Mouse (Mus musculus) lung, embryonic 14.5 days (tissue): ENCODE measurements around the gene Cyp2c23. TPM values are rescaled to one million over a fixed set of nuclear protein-coding genes. Genes with fewer than 3 reads are reported as not detected.

Experiments
- ATAC-seq: fragments of 200-750 bp; cut with Nextera tagmentation; 2 replicates; pipeline ENCODE4 v1.8.0; 2017; ENCODE audit warnings: mild to moderate bottlenecking, moderate TSS enrichment, moderate library complexity; ENCODE audit not compliant: insufficient read depth
- DNase-seq: peaks from one replicate; pipeline ENCODE4 v3.0.0-alpha.2; 2015
- H3K27ac ChIP-seq: fragments of 300-500 bp; sonication (generic); 2 replicates; pipeline ENCODE4 v1.5.1; 2014; ENCODE audit warnings: low read depth, mild to moderate bottlenecking, moderate library complexity
- H3K27me3 ChIP-seq: fragments of 300-500 bp; sonication (generic); 2 replicates; pipeline ENCODE4 v1.6.1; 2014; ENCODE audit warnings: low read length, control low read depth; ENCODE audit not compliant: insufficient read depth
- H3K36me3 ChIP-seq: fragments of 300-500 bp; sonication (generic); 2 replicates; pipeline ENCODE4 v1.6.1; 2014; ENCODE audit warnings: control low read depth; ENCODE audit not compliant: insufficient read depth
- H3K4me1 ChIP-seq: fragments of 300-500 bp; sonication (generic); 2 replicates; pipeline ENCODE4 v1.6.1; 2014; ENCODE audit warnings: antibody characterized with exemption, control low read depth; ENCODE audit not compliant: insufficient read depth
- H3K4me2 ChIP-seq: fragments of 300-500 bp; sonication (generic); 2 replicates; pipeline ENCODE4 v1.6.1; 2014; ENCODE audit warnings: mild to moderate bottlenecking
- H3K4me3 ChIP-seq: fragments of 300-500 bp; sonication (generic); 2 replicates; pipeline ENCODE4 v1.5.1; 2014; ENCODE audit warnings: low read depth, low read length
- H3K9ac ChIP-seq: fragments of 300-500 bp; sonication (generic); 2 replicates; pipeline ENCODE4 v1.6.1; 2014
- H3K9me3 ChIP-seq: fragments of 300-500 bp; sonication (generic); 2 replicates; pipeline ENCODE4 v1.6.1; 2016; ENCODE audit warnings: low read depth, low read length, control low read depth
- CTCF ChIP-seq: IDR thresholded peaks from 2 replicates; pipeline ENCODE4 v1.5.1; 2016; ENCODE audit warnings: antibody characterized with exemption, low read depth
- WGBS: fragments of 180-500 bp; shearing (Covaris S2); extraction: QIAGEN DNeasy Blood & Tissue Kit; methylation state at CpG from one replicate; pipeline ENCODE4 v1.1.7; 2014; 5-methylcytosine and 5-hydroxymethylcytosine counted together
- polyA plus RNA-seq: library from polyadenylated mRNA; unstranded; fragments of >200 nt; fragmentation: Nextera tagmentation; extraction: Ambion mirVana; gene quantifications from 2 replicates; pipeline ENCODE4 v1.2.1, GENCODE M21; 2014

Cyp2c23 gene
- polyA plus RNA-seq, 1 experiment from 2014 or later: 0.42 TPM

- Histone ChIP-seq H3K36me3 (peaks cover 20% of the 10 kb centered on the region; the same call in 1 of the 2 replicates), H3K4me1 (no peaks in the 10 kb centered on the region; the same call in 1 of the 2 replicates), H3K4me3 (peak overlapping the region; percentile 75), H3K9ac (peak overlapping the region; percentile 74; the same call in 1 of the 2 replicates), H3K27me3 (no peaks in the 10 kb centered on the region), H3K4me2 (peak overlapping the region; percentile 90), H3K27ac (no peak overlapping the region), H3K9me3 (no peaks in the 10 kb centered on the region)
- WGBS: 69% methylated on average over 4 of the region's 4 CpGs
- TF ChIP-seq CTCF: no peak
- ATAC-seq: no peak
- DNase-seq: no peak
These were observed 39.2 kb upstream of the Cyp2c23 start for GRCm38 (mm10) chr19:44068232-44068631.

DNA sequence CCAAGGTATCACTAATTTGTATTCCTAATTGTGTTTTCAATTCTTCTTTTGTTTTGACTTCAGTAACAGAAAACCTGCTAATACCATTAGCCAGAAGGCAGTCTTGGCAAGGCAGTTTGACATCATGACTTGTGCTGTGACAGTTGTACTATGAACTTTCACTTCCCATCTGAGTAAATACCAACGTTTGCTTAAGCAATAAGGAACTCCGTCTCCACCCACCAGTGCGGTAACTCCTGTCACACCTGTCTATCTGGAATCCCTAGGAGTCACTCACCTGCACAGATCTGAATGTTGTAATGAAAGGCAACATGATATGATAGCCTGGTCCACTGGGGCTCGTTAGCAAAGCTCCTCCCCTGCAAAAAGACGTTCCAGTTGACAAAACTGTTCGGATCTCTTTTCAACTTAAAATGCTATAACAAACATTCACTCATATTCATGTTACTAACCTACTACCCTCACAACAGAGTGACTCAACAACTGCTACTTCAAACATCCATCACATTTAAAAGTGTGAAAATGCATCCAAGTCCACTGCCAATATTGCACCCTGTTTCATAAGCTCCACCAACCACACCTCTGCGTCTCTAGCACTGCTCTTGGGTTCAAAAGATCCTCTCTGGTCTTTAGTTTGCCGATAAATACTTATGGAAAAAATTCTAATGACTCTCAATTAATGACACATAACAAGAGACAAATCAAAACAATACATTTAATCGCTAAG, 38.5 kb upstream of the Cyp2c23 start:
- H3K9me3 ChIP-seq: no peaks in the 10 kb centered on the region
- no peaks in the 10 kb centered on the region; the same call in 1 of the 2 replicates for H3K4me1 ChIP-seq
- H3K36me3 ChIP-seq: peaks cover 25% of the 10 kb centered on the region; the same call in 1 of the 2 replicates
- no peaks in the 10 kb centered on the region for H3K27me3 ChIP-seq
- ATAC-seq: no peak
- no peak overlapping the region for H3K9ac ChIP-seq
- no peak for TF ChIP-seq CTCF
- no peak for DNase-seq
- peak overlapping the region; percentile 90; the same call in 1 of the 2 replicates for H3K4me2 ChIP-seq
- H3K4me3 ChIP-seq: no peak overlapping the region
- 68% methylated on average over 9 of the region's 9 CpGs for WGBS
- no peak overlapping the region for H3K27ac ChIP-seq

GRCm38 (mm10) chr19:44064734-44065133, 35.7 kb upstream of the Cyp2c23 start:
- Histone ChIP-seq H3K9me3 (no peaks in the 10 kb centered on the region), H3K27me3 (no peaks in the 10 kb centered on the region), H3K4me3 (no peak overlapping the region), H3K9ac (no peak overlapping the region), H3K36me3 (peaks cover 48% of the 10 kb centered on the region), H3K4me2 (no peak overlapping the region), H3K4me1 (no peaks in the 10 kb centered on the region; the same call in 1 of the 2 replicates), H3K27ac (no peak overlapping the region)
- ATAC-seq (no peak), DNase-seq (no peak)
- no peak for TF ChIP-seq CTCF
- WGBS: 78% methylated on average over 2 of the region's 2 CpGs

DNA sequence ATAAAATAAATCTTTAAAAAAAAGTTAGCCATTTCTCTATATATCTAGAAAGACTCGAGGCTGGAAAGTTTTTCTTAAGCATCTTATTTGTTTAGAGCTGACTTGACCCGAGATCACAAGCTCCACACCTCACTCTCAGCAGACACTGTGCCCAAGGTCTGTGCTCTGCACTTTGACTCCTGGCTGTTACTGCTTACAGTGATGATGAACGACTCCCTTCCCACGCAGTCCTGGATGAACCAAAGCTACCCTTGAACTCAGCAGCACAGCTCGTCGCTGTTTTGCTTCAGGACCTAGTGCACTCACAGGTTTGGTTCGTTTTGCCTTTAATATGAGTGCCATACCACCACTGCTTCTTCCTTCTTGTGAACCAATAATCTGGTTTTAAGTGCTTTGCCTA, 34.8 kb upstream of the Cyp2c23 start:
- Histone ChIP-seq H3K4me2 (no peak overlapping the region), H3K4me1 (no peaks in the 10 kb centered on the region; the same call in 1 of the 2 replicates), H3K27ac (no peak overlapping the region), H3K9ac (no peak overlapping the region), H3K4me3 (no peak overlapping the region), H3K9me3 (no peaks in the 10 kb centered on the region), H3K36me3 (peaks cover 56% of the 10 kb centered on the region), H3K27me3 (no peaks in the 10 kb centered on the region)
- no peak for TF ChIP-seq CTCF
- DNase-seq (no peak), ATAC-seq (no peak)
- WGBS: 76% methylated on average over 7 of the region's 7 CpGs

DNA sequence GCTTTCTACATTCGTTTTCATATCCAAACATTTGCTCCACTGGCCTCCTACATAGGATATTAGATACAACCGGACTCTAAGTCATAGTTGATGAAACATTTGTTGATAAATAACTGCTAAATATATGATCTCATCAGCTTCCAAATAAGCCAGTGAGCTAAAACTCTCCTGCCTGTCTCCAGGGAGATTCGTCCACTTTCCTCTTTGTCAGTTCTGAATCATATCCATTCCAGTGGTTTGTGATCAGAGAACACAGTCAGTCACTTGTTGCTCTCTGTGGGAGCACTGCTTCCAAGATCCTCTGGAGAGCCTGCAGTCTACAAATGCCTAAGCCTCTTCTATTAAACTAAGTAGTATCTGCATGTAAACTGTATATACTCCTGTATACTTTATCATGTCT, 31.2 kb upstream of the Cyp2c23 start:
- DNase-seq (no peak), ATAC-seq (no peak)
- Histone ChIP-seq H3K27ac (no peak overlapping the region), H3K36me3 (peaks cover 67% of the 10 kb centered on the region), H3K4me1 (no peaks in the 10 kb centered on the region), H3K9me3 (no peaks in the 10 kb centered on the region), H3K4me2 (no peak overlapping the region), H3K27me3 (no peaks in the 10 kb centered on the region), H3K4me3 (no peak overlapping the region), H3K9ac (no peak overlapping the region)
- 81% methylated on average over 3 of the region's 3 CpGs for WGBS
- no peak for TF ChIP-seq CTCF

DNA sequence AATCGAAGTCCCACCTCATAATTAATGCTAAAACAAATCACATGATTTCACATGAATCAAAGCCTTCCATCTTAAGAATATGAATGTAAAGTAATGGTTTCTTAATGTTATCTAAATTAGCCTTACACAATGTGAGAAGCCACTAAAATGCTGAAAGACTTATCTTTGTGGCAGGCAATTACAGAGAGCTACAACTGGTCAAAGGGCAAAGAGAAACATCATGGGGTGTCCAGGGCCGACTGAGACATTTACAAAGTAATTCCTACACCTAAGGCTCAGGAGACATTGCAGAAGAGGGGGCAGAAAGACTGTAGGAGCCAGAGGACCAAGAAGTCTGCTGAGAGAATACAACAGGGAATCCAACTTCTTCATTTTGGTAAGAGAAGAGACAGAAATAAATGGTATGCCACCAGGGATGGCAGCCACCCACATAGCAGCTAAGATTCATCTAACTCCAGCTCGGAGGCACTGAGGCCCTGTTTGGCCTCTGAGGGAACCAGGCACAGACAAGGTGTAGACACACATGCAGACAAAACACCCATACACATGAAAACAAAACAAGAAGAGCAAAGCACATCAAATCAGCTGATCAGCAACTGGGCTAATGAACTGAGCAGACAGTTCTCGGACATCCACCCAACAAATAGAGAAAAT, 26.3 kb upstream of the Cyp2c23 start:
- no peak overlapping the region for H3K27ac ChIP-seq
- H3K9ac ChIP-seq: no peak overlapping the region
- H3K4me1 ChIP-seq: no peaks in the 10 kb centered on the region
- H3K27me3 ChIP-seq: no peaks in the 10 kb centered on the region
- H3K4me2 ChIP-seq: no peak overlapping the region
- H3K4me3 ChIP-seq: no peak overlapping the region
- no peak for TF ChIP-seq CTCF
- H3K36me3 ChIP-seq: peaks cover 48% of the 10 kb centered on the region
- ATAC-seq (no peak), DNase-seq (no peak)
- WGBS: 67% methylated on average over 4 of the region's 4 CpGs
- no peaks in the 10 kb centered on the region for H3K9me3 ChIP-seq

DNA sequence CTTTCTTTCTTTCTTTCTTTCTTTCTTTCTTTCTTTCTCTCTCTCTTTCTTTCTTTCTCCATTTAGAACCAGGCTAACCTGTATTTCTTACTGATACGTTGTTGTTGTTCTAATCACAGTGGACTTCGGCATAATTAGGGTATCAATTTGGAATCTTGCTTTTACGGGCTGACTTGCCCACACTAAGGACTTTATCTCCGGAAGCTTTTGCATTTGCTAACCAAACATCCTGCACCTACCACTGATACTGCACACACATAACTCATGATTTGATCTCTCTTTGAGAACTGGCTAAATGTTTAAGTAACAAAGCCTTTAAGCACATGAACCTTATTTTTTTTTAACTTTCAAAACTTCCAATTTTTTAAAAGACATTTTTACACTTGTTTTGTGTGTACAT, 21.4 kb upstream of the Cyp2c23 start:
- no peak for DNase-seq
- Histone ChIP-seq H3K27ac (no peak overlapping the region), H3K4me1 (no peaks in the 10 kb centered on the region), H3K4me3 (no peak overlapping the region), H3K36me3 (peaks cover 38% of the 10 kb centered on the region), H3K27me3 (no peaks in the 10 kb centered on the region), H3K9ac (no peak overlapping the region), H3K9me3 (no peaks in the 10 kb centered on the region), H3K4me2 (no peak overlapping the region)
- no peak for ATAC-seq
- no peak for TF ChIP-seq CTCF
- WGBS: 63% methylated on average over 4 of the region's 4 CpGs
